Mouse (Mus musculus) gastrocnemius, postnatal 25 days (tissue): ENCODE results near the gene Scube2. TPM values are rescaled to one million over a fixed set of nuclear protein-coding genes. Genes with fewer than 3 reads are reported as not detected.
A peak's percentile ranks its signal among the peaks of the same experiment; 100 is the strongest.

Source experiments
- DNase-seq: peaks from one replicate; pipeline ENCODE4 v3.0.0; 2022
- total RNA-seq, 2 experiments: library from RNA; stranded (reverse); gene quantifications; 1 replicate in 1 of 2; 2 replicates in 1 of 2; pipeline ENCODE4 v1.2.3; 2021

Scube2 gene
- total RNA-seq, 2 experiments from 2014 or later: 3.9 to 4.3 TPM

DNA sequence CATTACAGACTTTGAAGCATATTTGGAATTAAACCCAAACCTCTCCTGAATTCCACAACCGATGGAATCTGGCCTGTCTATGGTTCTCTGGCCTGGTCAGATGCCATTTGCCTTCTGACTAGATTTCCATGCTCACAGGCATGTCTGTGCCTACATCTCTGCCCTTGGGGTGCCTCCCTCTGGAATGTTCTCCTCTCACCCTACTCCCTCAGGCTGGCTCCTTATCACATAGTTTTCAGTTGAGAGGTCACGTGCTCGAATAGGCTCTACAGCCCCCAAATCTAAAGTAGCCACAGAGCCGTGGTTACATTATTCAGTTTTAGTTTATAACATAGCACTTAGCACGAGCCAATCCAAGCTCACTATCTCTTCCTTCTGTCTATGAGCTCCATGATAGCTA lies 69.9 kb downstream of the Scube2 start:
- DNase-seq: no peak

DNA sequence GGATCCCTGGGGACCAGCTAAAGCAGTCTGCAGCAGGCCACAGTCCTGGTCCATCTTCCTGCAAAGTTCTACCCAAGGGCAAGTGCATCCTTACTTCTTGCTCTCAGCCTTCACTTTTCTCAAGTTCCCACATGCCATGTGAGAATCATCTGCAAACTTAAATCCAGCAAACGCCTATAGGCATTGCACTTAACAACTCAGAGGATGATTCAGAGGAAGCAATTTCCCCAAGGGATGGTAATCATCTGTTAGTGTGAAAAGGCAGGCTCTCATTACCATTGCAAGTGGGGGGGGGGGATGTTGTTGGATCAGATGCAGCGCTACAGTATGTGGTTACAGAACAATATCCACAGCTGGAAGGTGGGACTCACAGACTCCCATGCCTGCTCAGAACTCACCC lies 70.9 kb downstream of the Scube2 start:
- DNase-seq: no peak

DNA sequence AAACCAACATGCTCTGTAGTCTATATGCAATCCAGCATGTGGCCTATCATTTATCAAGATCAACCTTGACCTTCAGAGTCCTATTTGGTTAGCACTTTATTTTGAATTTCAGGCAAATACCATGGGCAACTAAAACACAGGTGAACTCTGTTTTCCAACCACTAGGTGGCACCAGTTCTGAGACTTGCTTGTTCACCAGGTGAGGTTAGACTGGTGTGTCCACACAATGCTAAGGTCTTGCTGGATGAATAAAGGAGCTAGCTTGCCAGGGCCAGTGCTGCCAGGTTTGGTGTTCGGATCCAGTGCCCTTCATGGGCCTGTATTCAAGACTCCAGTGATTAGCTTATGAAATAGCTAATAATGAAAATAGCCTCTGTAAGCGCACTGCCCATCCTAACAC lies 72.7 kb downstream of the Scube2 start:
- DNase-seq: no peak

DNA sequence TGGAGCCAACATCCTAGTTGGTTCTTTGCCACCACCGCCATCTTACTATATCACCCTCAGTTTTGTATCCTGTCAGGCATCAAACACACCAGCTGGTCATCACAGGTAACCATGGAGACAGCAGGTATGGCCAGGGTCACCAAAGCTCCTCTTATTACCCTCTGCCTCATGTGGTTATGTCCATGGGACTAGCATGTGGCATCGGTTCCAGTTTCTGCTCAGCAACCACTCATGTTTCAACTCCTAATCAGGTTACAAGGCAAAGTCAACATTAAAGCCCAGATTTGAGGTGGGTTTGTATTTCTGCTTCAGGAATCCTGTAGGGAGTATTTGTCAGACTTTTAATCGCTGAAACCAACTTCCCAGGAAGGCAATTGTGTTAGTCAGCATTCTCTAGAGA lies 74.7 kb downstream of the Scube2 start:
- DNase-seq: no peak

DNA sequence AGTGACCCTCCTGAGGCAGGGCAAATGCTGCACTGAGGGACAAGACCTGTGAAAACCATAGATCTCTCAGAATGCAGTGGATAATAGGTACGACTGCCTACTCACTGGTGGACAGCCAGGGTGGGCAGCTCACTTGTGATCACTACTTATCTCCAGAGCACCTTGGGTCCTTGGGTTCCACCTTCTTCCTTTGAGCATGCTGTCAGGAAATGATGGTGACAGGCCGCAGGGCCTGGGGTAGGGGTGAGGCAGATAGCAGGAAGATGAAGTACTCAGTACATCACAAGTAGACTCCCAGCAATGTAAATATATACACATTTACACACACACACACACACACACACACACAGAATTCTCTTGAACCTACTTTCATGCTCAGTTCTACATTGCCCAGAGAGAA lies 77.6 kb downstream of the Scube2 start:
- no peak for DNase-seq

DNA sequence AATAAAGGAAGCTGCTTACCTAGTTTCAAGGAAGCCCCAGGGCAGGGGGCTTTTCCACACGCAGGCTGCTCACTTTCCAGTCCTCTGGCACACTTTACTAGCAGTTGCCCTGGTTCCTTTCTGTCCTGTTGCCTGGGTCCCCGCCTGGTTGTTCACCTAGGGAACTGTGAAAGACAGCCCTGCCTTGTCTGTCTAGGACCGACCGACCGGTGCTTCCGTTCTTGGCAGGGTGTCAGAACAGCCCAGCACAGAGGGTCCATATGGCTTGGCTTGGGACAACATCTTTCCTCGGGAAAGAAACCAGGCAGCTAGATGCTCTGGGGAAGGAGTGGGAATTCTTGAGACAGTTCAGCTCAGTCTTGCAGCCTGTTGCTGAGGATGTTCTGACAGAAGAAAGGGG lies 82.2 kb downstream of the Scube2 start:
- no peak for DNase-seq

DNA sequence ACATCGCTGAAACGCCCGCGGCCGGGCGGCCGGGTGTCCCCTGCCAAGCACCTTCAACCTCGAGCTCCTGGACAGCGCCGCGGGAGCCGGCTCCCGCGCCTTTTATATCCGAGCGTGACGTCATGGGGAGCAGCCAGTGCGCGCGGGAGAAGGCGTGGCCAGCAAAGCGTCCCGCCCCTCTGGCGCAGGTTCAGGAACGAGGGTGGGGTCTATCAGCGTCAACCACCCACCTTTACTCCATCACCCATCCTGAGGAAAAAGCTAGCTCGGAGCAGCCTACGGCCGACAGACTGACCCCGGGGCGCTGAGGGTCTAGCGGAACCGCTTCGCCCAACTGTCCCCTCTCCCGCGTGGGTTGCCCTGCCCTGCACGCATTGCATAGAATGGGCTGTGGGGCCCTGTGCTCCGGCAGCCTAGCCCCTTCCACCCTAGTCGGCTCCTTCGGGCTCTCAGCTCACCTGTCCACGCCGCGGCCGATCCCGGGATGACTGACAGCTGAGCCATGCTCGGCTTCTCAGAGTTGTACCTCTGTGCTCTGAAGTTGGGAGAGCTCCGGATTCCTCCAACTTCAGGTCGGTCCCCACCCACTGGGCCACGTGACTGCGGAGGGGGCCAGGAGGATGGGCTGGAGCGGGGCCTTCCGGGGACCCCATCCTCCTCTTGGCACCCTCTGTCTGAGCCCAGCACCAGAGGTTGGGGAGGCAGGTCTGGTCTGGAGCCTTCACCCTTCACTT lies 83.8 kb downstream of the Scube2 start, which contains the start of gene Nrip3:
Gene Nrip3, minus strand, starts transcription at position 556 of the 734 bp plus-strand sequence.
- peak; percentile 24 for DNase-seq

DNA sequence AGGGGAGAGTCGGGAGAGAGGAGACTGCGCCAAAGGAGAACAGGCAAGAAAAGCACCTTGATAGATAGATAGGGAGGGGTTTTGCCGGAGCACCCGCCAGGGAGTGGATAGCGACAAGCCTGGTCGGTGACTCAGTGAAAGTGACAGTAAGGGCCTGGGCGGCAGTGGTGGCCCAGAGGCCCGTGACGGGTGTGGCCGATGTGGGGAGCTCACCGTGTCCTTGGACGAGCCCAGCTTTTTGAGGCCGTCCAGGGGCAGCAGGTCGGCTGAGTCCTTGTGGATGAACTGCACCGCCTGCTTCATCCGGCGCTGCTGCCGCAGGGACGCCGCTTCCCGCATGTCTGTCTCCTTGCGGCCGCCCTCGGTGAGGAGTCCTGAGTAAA lies 84.4 kb downstream of the Scube2 start:
- no peak for DNase-seq

DNA sequence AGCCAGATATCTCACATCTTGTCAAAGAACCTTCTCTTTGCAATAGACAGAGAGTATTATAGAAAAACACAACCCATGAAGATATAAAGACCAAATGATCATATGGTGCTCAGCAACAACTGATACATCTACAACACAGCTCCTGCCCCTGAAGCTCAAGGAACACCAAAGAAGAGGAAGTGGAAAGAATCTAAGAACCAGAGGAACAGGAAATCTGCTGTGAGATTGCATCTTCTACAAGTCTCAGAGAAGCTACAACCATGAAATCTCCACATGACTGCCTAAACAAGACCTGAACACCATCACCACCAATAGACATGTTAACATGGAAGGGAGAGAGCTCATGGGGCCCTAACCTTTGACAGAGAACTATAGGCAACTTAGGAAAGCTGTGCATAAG lies 93.2 kb downstream of the Scube2 start:
- no peak for DNase-seq

DNA sequence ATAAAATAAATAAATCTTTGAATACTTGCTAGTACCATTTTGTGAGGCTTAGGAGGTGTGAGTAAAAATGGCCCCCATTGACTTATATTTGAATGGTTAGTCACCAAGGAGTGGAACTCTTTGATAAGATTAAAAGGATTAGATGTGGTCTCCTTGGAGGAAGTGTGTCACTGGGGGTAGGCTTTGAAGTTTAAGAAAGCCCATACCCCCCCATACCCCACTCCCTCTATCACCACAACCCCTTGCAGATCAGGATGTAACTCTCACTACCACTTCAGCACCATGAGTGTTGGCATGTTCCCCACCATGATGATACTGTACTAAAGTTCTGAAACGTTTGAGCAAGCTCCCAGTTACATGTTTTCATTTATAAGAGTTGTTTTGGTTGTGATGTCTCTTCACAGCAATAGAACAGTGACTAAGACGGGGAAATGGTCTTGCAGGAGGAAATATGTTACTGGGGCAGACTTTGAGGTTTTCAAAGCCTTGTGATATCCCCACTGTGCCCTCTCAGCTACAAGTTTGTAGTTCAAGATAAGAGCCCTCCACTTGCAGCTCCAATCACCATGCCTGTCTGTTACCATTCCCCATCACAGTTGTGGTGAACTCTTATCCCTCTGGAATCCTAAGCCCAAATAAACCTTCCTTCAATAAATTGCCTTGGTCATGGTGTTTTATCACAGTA lies 96.6 kb downstream of the Scube2 start:
- no peak for DNase-seq

DNA sequence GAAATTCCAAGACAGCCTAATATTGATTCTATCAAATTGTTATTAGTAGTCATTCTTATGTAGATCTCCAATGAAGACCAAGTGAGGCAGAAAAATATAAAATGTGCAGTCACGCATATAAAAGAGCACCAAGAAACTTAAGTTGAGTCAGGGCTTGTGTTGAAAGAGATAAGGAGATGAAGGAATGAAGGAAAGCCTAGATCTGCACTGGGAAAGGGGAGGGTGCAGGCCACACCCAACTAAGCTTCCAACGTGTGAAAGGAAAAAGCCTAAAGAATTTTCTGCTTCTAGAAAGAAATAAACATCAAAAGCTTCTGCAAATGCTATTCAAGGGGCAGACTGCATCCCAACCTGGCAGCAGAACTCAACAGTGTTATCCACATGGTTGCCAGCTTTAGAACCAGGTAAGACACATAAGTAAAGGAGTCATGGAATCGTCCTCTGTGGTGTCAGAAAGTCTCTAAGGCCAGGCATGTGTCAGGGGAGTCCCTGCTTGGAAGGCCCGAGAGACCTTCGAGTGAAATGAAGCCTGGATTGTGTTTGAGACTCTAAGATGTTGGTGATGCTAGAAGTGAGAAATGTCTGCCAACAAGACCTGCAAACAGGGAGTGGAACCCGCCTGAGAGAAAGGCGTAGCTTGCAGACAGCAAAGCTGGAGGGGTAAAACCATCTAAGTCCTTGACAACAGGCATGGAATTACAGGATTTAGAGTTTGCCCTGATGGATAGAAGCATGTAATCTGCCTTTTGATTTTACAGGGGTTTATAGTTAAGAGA lies 97.7 kb downstream of the Scube2 start:
- DNase-seq: no peak

DNA sequence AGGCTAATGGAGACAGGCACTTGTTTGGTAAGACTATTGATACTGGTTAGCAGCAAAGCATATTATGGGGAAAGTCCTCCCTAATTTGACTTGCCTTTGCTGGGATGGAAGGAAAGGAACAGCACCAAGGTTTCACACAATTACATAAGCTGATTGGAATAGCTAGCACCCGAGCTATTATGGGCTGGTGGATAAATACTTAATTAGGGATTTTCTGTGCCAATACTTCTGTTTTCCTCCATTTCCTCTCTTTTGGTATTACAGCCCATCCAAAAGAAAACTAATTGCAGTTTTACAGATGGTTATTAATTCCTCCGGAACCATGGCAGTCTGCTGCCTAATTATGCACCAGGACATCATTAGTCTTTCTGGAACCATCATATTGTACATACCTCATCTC lies 101.5 kb downstream of the Scube2 start:
- DNase-seq: no peak

DNA sequence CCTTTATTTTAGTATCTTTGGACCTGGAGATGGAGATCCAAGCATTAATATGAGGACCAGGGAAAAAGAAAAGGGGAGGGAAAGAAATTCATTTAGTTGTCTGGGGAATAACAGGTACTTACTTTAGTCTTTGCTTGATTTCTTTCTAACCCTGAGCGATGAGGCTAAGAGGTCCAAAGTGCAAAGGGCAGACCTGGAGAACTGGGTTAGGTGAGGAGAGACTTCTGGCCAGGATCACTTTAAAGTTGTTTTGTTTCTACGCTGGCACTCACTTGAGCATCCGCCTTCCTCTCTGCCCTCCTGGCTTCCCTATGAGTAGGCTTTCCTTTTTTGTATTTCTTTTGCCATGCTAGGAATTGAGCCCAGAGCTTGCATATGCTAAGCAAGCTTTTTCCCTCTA lies 109.2 kb downstream of the Scube2 start:
- no peak for DNase-seq

DNA sequence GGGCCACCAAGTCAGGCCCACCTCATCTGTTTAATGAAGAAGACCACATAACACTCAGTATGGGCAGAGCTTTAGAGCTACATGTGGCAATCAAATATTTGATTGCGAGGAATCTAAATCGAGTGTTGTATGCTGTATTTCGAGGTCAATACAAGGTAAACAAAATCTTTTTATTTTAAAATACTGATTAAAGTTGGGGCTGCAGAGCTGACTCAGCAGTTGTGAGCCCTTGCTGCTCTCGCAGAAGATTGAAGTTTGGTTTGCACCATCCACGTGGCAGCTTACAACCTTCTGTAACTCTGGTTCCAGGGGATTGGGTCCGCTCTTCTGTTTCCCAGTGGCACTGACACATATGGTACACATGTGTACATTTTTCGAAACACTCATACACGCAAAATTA lies 111.4 kb downstream of the Scube2 start:
- DNase-seq: no peak

DNA sequence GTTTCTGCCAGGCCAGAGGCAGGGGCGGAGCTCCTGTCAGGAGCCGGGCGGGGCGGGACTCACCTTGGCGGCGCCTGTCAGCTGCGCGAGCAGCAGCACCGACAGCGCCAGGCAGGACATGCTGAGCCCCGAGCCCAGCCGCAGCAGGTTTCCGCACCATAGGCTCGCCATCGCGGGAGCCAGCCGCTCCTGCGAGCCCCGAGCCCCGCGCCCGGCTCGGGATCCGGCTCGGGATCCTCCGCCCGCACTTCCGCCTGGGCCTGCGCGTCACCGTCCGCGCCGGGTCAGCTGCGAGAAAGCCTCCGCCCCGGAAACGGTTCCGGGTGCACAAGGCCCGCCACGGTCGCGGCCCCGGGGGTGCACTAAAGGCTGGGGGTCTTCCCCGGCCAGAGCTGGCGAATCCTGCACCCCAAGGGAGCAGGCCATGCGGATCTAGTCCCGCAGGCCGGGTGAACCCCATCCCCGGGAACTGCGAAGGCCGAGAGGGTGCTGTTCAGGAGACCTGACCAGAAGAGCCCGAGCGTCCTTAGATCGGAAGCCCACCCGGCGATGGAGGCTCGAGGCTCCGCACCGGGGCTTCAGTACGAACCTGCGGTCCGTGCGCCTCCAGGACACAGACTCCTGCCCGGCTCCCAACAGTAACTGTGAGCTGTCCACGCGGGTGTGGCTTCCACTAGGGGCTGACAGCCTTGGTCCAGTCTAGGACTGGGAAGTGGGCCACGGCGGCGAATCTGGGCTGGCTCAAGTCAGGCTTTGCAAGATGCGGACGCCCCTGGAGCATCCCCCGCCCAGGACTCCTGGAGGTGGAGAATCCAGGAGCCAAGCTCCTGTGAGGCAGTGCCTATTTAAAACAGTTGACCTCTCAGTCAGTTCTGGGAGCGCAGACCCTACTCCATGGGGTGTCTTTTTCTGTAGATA lies 113.2 kb downstream of the Scube2 start, which contains the start of gene Tmem9b:
Gene Tmem9b, minus strand, starts transcription at position 868 of the 918 bp plus-strand sequence.
- peak; percentile 80 for DNase-seq

DNA sequence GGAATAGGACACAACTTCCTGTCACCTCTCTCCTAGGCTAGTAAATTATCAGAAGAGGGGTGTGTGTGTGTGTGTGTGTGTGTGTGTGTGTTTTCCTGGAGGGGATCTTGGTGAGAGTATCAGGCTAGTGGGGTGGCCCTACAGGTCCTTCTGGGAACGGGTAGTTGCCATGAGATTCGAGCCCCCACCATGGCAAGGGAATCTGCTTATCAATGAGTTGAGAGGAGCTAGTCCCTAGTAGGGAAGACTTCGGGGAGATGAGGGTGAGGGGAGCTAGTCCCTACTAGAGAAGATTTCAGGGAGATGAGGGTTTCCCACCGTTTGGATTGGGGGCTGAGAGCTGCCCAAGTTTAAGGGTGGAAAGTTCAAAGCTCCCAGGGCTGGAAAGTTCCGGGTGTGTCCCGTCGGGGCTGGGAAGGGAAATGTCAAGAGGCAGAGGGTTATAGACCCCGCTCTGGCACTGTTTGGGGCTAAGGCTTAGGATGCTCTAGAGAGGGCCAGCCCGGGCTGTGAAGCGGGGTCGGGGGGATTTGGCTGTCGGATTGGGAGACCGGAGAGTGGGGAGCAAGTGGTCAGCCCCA lies 114.0 kb downstream of the Scube2 start:
- DNase-seq: no peak

Other genes with a start within 250 kb of the Scube2 start
- gene St5, start 162.1 kb downstream of the Scube2 start, total RNA-seq: 1 to 10 TPM; 8.0 to 8.3 TPM
- gene Akip1, start 162.0 kb downstream of the Scube2 start, total RNA-seq: 1 to 10 TPM; 5.4 to 8.2 TPM
- not detected for gene BC051019, start 141.8 kb downstream of the Scube2 start, total RNA-seq
- not detected for gene Ascl3, start 134.0 kb downstream of the Scube2 start, total RNA-seq
- 10 to 100 TPM; 24.5 to 25.9 TPM for gene Tmem9b, start 112.8 kb downstream of the Scube2 start, total RNA-seq
- under 1 TPM; 0.08 to 0.70 TPM for gene Nrip3, start 83.7 kb downstream of the Scube2 start, total RNA-seq
- gene Dennd5a, start 94.8 kb upstream of the Scube2 start, total RNA-seq: 10 to 100 TPM; 52.1 to 53.5 TPM
- 10 to 100 TPM; 22.3 to 28.3 TPM for gene Tmem41b, start 121.2 kb upstream of the Scube2 start, total RNA-seq
- 10 to 100 TPM; 77.7 to 82.2 TPM for gene Ipo7, start 152.6 kb upstream of the Scube2 start, total RNA-seq
- 1 to 10 TPM; 7.1 to 7.7 TPM for gene Zfp143, start 195.5 kb upstream of the Scube2 start, total RNA-seq